Mouse (Mus musculus) limb, embryonic 10.5 days (tissue): Measurements from ENCODE around the gene Dnm3. TPM values are rescaled to one million over a fixed set of nuclear protein-coding genes. Genes with fewer than 3 reads are reported as not detected.

Experiments used
- DNase-seq: peaks from one replicate; pipeline ENCODE4 v3.0.0-alpha.2; 2017; ENCODE audit warnings: low spot score
- H3K27ac ChIP-seq: fragments of 300-500 bp; sonication (generic); 2 replicates; pipeline ENCODE4 v1.5.1; 2016; ENCODE audit warnings: mild to moderate bottlenecking
- H3K27me3 ChIP-seq: fragments of 300-500 bp; sonication (generic); 2 replicates; pipeline ENCODE4 v1.6.1; 2016; ENCODE audit warnings: low read depth, mild to moderate bottlenecking; ENCODE audit not compliant: poor library complexity, severe bottlenecking
- H3K36me3 ChIP-seq: fragments of 300-500 bp; sonication (generic); 2 replicates; pipeline ENCODE4 v1.6.1; 2016; ENCODE audit warnings: mild to moderate bottlenecking, moderate library complexity
- H3K4me1 ChIP-seq: fragments of 300-500 bp; sonication (generic); 2 replicates; pipeline ENCODE4 v1.6.1; 2016
- H3K4me3 ChIP-seq: fragments of 300-500 bp; sonication (generic); 2 replicates; pipeline ENCODE4 v1.5.1; 2016; ENCODE audit warnings: mild to moderate bottlenecking, moderate library complexity
- H3K9me3 ChIP-seq: fragments of 300-500 bp; sonication (generic); replicated peaks from 2 replicates; pipeline ENCODE4 v1.6.1; 2016; ENCODE audit warnings: mild to moderate bottlenecking
- WGBS: fragments of 180-500 bp; shearing (Covaris S2); methylation state at CpG from one replicate; pipeline ENCODE4 v1.1.7; 2016; 5-methylcytosine and 5-hydroxymethylcytosine counted together
- polyA plus RNA-seq: library from polyadenylated mRNA; unstranded; fragments of >200 nt; fragmentation: Nextera tagmentation; extraction: Ambion mirVana; gene quantifications from 2 replicates; pipeline ENCODE4 v1.2.1, GENCODE M21; 2016

Gene Dnm3
- polyA plus RNA-seq, 1 experiment from 2014 or later = 11.6 TPM

DNA sequence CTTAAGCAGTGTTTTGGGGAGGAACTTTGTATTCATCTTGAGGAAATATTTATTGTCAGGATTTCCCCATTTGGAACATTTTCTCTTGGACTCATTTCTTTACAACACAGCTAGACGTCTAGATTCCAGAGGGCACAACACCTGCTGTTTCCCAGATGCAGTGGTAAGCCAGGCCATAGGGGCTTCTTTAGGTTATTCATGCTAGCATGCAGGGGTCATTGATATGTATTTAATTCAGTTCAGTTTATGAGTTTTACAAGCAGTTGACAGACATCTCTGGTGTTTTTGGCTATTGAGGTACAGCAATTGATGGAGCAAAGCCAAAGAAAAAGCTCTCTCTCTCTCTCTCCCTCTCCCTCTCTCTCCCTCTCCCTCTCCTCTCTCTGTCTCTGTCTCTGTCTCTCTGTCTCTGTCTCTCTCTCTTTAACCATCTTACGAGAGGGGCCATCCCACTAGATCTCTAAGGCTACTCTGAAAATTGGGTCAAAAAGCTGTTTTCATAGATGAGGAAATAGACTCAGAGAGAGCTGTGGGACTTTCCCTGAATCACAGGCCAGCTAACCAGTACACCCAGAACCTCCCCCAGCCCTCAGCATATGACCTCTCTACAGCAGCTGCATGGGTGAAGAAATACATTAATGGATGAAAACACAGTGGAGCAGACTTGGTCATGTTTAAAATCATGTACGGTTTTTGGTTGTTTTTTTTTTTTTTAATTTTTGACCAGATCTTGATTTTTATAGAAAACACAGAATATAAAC lies 384.8 kb downstream of the Dnm3 start:
- Histone ChIP-seq H3K9me3 (peaks cover 2% of the 10 kb centered on the region; the same call in 1 of the 2 replicates), H3K27ac (peak overlapping the region; percentile 77), H3K27me3 (no peaks in the 10 kb centered on the region), H3K4me1 (peaks cover 20% of the 10 kb centered on the region), H3K4me3 (no peak overlapping the region), H3K36me3 (no peaks in the 10 kb centered on the region)
- 80% methylated on average over 3 of the region's 3 CpGs for WGBS
- DNase-seq = no peak

DNA sequence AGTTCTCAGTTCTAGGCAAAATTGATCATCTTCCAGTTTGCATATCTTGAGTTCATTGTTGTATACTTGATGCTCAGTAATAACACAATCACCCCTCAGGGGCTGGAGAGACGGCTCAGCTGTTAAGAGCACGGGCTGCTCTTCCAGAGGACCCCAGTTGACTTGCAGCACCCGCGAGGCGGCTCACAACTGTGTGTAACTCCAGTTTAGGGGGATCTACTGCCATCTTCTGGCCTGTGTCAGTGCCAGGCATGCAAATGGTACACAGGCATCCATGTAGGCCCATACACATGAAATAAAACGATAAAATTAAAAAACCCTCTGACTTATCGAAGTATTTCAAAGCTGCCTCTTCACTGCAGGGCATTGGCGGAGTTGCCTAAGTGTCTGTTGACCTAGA lies 385.4 kb downstream of the Dnm3 start:
- DNase-seq = no peak
- Histone ChIP-seq H3K36me3 (no peaks in the 10 kb centered on the region), H3K27ac (peak overlapping the region; percentile 42; the same call in 1 of the 2 replicates), H3K4me3 (no peak overlapping the region), H3K4me1 (peaks cover 20% of the 10 kb centered on the region), H3K27me3 (no peaks in the 10 kb centered on the region), H3K9me3 (peaks cover 2% of the 10 kb centered on the region; the same call in 1 of the 2 replicates)
- WGBS = 88% methylated on average over 8 of the region's 8 CpGs

DNA sequence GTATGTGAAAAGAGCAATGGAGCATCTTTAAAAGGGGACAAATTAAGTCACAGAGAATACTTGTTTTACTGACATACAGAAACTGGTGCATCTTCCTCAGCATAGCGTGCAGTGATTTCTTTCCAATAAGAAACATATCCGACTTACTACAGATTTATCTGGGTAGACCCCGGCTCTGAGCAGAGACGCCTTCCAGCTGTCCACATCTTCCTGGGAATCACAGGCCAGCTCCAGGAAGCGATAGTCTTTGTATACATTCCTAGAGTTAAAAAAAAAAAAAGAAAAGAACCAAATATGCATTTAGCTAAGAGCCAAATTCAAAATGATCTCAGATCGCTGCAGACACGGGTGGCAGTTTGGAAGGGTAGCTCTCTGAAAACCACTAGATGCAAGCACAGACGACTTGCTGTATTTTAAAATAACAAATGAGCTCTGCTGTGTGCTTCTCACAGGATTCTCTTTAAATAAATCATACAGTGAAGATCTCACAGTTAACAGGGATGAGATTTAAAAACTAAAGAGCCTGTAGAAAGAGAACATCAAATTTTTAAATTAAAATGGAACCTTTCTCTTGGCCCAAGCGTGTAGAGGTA lies 393.9 kb downstream of the Dnm3 start:
- Histone ChIP-seq H3K4me3 (no peak overlapping the region), H3K27me3 (no peaks in the 10 kb centered on the region), H3K9me3 (no peaks in the 10 kb centered on the region), H3K36me3 (no peaks in the 10 kb centered on the region), H3K4me1 (peaks cover 19% of the 10 kb centered on the region), H3K27ac (peak overlapping the region; percentile 51; the same call in 1 of the 2 replicates)
- DNase-seq = no peak
- WGBS = 82% methylated on average over 9 of the region's 9 CpGs

DNA sequence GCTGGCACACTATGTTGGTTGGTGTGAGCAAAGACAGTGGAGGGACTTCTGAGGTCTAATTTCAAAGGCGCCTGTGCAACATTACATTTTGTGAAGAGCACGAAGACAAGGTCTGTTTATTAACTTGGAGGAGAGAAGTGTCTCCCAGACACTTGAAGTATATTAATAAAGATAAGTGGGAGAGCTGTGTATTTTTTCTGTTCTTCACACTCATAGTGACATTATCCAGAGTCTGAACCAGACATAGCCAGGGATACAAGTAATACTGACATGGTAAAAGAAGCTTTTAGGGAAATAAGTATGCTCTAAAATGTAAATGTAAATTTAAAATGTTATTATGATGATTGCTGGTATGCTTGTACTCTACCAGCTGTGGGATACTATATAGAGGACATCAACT lies 394.5 kb downstream of the Dnm3 start:
- no peak overlapping the region for H3K4me3 ChIP-seq
- no peaks in the 10 kb centered on the region for H3K36me3 ChIP-seq
- no peaks in the 10 kb centered on the region for H3K9me3 ChIP-seq
- H3K4me1 ChIP-seq = peaks cover 21% of the 10 kb centered on the region
- WGBS = 80% methylated on average over 2 of the region's 2 CpGs
- peak overlapping the region; percentile 70; the same call in 1 of the 2 replicates for H3K27ac ChIP-seq
- no peaks in the 10 kb centered on the region for H3K27me3 ChIP-seq
- DNase-seq = no peak

GRCm38 (mm10) chr1:162082711-162083110 lies 395.1 kb downstream of the Dnm3 start:
- no peaks in the 10 kb centered on the region for H3K36me3 ChIP-seq
- WGBS = 90% methylated on average over 7 of the region's 7 CpGs
- H3K4me3 ChIP-seq = no peak overlapping the region
- no peak for DNase-seq
- H3K9me3 ChIP-seq = no peaks in the 10 kb centered on the region
- H3K27me3 ChIP-seq = no peaks in the 10 kb centered on the region
- peaks cover 27% of the 10 kb centered on the region for H3K4me1 ChIP-seq
- H3K27ac ChIP-seq = peak overlapping the region; percentile 70

DNA sequence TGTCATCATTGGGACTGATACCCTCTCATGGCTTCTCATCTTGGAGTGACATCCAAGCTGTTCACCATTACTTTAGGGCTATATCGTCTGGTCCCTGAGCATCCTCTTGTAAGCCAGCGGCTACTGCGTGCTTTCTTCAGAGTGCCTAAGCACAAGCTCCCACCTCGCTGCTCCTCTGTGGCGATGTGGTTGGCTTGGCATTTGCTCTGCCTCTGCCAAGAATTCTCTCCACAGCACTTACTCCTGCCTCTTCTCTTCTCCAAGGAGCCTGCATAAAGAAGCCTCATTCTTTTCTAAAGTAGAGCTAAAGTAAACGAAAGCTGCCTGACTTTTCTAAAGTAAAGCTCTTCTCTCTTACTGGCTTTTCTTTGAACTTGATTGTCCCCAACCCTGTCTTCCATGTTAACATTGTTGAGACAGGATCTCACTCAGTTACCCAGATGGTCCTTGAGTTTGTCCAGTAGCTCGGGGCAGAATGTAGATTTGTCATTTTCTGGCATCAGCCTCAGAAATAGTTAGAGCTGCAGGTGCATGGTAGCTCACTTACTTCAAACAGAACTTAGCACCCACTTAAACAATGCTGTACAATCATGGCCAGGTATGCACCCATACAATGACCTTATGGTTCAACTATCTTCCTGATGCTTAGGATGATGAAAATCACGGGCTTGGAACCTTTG lies 396.0 kb downstream of the Dnm3 start:
- 91% methylated on average over 8 of the region's 8 CpGs for WGBS
- no peak for DNase-seq

GRCm38 (mm10) chr1:162079989-162080388 lies 397.8 kb downstream of the Dnm3 start:
- WGBS = 91% methylated on average over 7 of the region's 7 CpGs
- Histone ChIP-seq H3K4me1 (peaks cover 54% of the 10 kb centered on the region), H3K9me3 (no peaks in the 10 kb centered on the region), H3K27ac (peak overlapping the region; percentile 59; the same call in 1 of the 2 replicates), H3K36me3 (no peaks in the 10 kb centered on the region), H3K4me3 (no peak overlapping the region), H3K27me3 (no peaks in the 10 kb centered on the region)
- no peak for DNase-seq

More for the DNA sequence above, 396.0 kb downstream of the Dnm3 start:
- peaks cover 36% of the 10 kb centered on the region for H3K4me1 ChIP-seq
- no peak overlapping the region for H3K4me3 ChIP-seq
- no peaks in the 10 kb centered on the region for H3K9me3 ChIP-seq
- no peaks in the 10 kb centered on the region for H3K27me3 ChIP-seq
- H3K27ac ChIP-seq = peak overlapping the region; percentile 21; the same call in 1 of the 2 replicates
- H3K36me3 ChIP-seq = no peaks in the 10 kb centered on the region

GRCm38 (mm10) chr1:162077454-162077853 lies 400.4 kb downstream of the Dnm3 start:
- Histone ChIP-seq H3K36me3 (no peaks in the 10 kb centered on the region), H3K27me3 (no peaks in the 10 kb centered on the region), H3K27ac (peak overlapping the region; percentile 89), H3K9me3 (no peaks in the 10 kb centered on the region), H3K4me3 (0 out of 2 replicates have a peak overlapping the region, but pooled peaks have one; percentile 1), H3K4me1 (peaks cover 72% of the 10 kb centered on the region)
- 72% methylated on average over 6 of the region's 6 CpGs for WGBS
- DNase-seq = no peak

DNA sequence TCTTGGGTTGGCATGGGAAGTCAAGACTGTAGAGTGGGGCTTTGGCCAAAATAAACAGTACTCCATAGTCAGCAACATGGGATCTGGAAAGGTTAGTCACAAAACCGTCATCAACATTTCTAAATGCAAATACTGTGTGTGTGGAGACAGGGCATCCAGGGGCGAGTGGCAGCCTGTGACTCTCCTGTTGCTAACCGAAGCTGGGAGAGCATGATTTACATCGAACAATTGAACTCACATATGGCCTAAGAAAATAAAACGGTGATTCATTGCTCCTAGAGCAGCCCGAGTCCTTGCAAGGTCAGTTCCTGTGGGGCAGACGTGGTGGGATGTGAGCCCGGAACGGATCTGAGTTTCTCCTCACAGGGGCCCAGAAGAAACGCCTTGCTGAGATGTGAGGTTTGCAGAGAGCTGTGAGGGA lies 401.2 kb downstream of the Dnm3 start:
- no peaks in the 10 kb centered on the region for H3K27me3 ChIP-seq
- peak overlapping the region; percentile 21 for H3K4me3 ChIP-seq
- peak overlapping the region; percentile 89 for H3K27ac ChIP-seq
- H3K9me3 ChIP-seq = no peaks in the 10 kb centered on the region
- H3K36me3 ChIP-seq = no peaks in the 10 kb centered on the region
- peak; percentile 64 for DNase-seq
- peaks cover 75% of the 10 kb centered on the region for H3K4me1 ChIP-seq
- WGBS = 19% methylated on average over 10 of the region's 10 CpGs

GRCm38 (mm10) chr1:162075831-162076230 lies 402.0 kb downstream of the Dnm3 start:
- Histone ChIP-seq H3K9me3 (no peaks in the 10 kb centered on the region), H3K4me3 (no peak overlapping the region), H3K36me3 (no peaks in the 10 kb centered on the region), H3K4me1 (peaks cover 75% of the 10 kb centered on the region), H3K27me3 (no peaks in the 10 kb centered on the region), H3K27ac (peak overlapping the region; percentile 89)
- 77% methylated on average over 10 of the region's 10 CpGs for WGBS
- no peak for DNase-seq

DNA sequence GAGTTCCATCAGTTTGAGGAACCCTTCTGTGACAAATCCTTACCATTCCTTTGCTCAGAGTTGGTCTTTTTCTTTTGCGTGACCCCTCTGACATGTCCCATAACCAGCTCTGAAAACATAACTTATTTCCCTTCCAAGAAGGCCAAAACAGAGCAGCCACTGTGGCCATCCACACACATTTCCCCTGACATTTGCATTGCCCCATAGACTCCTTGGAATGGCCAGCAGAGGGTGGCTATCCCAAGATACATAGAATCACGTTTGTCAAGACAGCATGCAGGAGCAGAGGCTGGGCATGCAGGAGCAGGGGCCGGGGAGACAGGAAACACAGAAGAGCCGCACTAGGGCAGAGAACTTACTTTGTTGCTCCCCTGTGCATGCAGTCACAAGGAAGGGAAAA lies 402.4 kb downstream of the Dnm3 start:
- no peaks in the 10 kb centered on the region for H3K27me3 ChIP-seq
- no peaks in the 10 kb centered on the region for H3K9me3 ChIP-seq
- H3K4me1 ChIP-seq = peaks cover 75% of the 10 kb centered on the region
- peak overlapping the region; percentile 89 for H3K27ac ChIP-seq
- 0 out of 2 replicates have a peak overlapping the region, but pooled peaks have one; percentile 6 for H3K4me3 ChIP-seq
- peak; percentile 57 for DNase-seq
- no peaks in the 10 kb centered on the region for H3K36me3 ChIP-seq
- 40% methylated on average over 4 of the region's 4 CpGs for WGBS

GRCm38 (mm10) chr1:162074626-162075410 lies 403.0 kb downstream of the Dnm3 start:
- 37% methylated on average over 17 of the region's 17 CpGs for WGBS
- Histone ChIP-seq H3K27me3 (no peaks in the 10 kb centered on the region), H3K27ac (peak overlapping the region; percentile 89), H3K4me1 (peaks cover 70% of the 10 kb centered on the region), H3K36me3 (no peaks in the 10 kb centered on the region), H3K4me3 (0 out of 2 replicates have a peak overlapping the region, but pooled peaks have one; percentile 6), H3K9me3 (no peaks in the 10 kb centered on the region)
- DNase-seq = peak; percentile 76
